Mouse (Mus musculus) central nervous system, embryonic 14 days (tissue): ENCODE data around the gene Angptl1. TPM values are rescaled to one million over a fixed set of nuclear protein-coding genes. Genes with fewer than 3 reads are reported as not detected.

Source experiments
- polyA plus RNA-seq: library from polyadenylated mRNA; depleted of rRNA; stranded (reverse); fragments of >200 nt; gene quantifications from 2 replicates; pipeline ENCODE4 v1.2.3, GENCODE M21; 2012; rRNA removed

Angptl1 gene
- 2.2 and 22.2 TPM in 2 replicates for polyA plus RNA-seq

DNA sequence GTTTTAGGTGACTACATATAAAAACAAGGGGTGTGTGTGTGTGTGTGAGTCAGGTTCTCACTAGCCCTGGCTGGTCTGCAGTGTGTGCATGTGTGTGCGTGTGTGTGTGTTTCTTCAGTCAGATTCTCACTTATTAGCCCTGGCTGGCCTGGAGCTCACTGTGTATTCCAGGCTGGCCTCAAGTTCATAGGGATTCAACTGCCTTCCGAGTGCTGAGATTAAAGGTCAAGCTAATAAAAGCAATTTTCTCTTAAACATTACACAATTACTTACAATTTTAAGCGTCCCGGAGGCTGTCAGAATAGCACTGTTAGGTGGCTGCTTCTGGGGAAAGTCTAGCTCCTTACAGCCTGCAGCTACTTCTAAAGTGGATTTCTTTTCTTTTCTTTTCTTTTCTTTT, at the start of gene Angptl1:
TSS of gene Angptl1 (plus strand) at position 386 of the 400 bp plus-strand sequence.

Other genes with a start within 250 kb of the Angptl1 start
- 4.1 and 4.8 TPM in 2 replicates for gene Tor3a, start 164.2 kb upstream of the Angptl1 start, polyA plus RNA-seq
- gene Fam20b, start 119.5 kb upstream of the Angptl1 start, polyA plus RNA-seq = 33.6 and 36.0 TPM in 2 replicates
- gene Ralgps2, start 101.1 kb downstream of the Angptl1 start, polyA plus RNA-seq = 47.7 and 50.6 TPM in 2 replicates